Mouse (Mus musculus) kidney, adult 2 months (tissue): Measurements from ENCODE around the gene Cst3.

Experiments
- CTCF ChIP-seq: fragments of 200-500 bp; conservative IDR thresholded peaks from 2 replicates; pipeline ENCODE4 v1.5.1; 2011; ENCODE audit warnings: low read depth, mild to moderate bottlenecking, control low read depth, low read length, moderate library complexity, mixed read lengths; ENCODE audit not compliant: insufficient read depth, insufficient read length
- POLR2A ChIP-seq: fragments of 200-500 bp; IDR thresholded peaks from one replicate; pipeline ENCODE4 v1.6.1; 2011; ENCODE audit warnings: low read depth, low read length, control low read depth

DNA sequence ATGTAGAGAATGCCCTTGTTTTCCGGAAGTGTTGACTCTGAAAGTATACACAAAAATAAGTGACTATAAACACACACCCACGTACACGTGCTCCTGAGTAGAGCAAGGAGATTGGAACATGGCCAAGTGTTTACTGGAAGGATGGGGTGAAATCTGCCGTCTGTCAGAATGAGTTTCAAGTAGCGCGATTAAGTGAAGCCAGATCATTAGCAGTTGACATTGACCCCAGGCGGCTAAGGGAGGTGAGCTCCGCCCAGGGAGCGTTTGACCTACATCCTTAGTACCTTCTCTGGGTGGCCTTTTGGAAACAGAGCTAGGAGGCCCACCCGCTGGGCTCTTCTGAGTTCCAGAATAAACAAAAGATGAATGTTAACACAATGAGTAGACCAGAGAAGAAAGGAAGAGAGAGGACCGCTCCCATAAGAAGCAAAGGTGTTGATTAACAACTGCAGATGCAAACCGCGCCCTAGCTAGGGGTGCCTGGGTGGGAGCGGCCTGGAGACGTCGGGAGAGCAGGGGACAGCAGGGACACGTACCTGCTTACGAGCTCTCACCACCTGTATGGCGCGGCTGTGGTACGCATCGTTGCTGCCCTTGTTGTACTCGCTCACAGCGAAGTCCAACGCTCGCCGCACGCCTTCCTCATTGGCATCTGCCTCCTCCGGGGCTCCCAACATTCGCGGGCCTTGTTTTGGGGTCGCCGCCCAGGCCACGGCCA, 716 bp downstream of the Cst3 start:
- TF ChIP-seq CTCF (no peak), POLR2A (no peak)
